Mouse (Mus musculus) common myeloid progenitor, adult 5-6 weeks (primary cell): ENCODE measurements at regions not wholly inside any gene's neighbourhood (a gene's known extent, or its start where the extent isn't known, plus 50 kb on each side); places are given as distances from the start of the nearest gene placed in this dataset.
"Not testable (repeated sequence)": the region's sequence is repeated elsewhere in the genome, so short reads cannot be mapped to it uniquely, and the experiment has no call there.

ENCODE experiments used
- ATAC-seq: replicated peaks from 2 replicates; pipeline ENCODE4 v1.8.0; 2016; ENCODE audit warnings: low read depth, mild to moderate bottlenecking, moderate TSS enrichment, inconsistent platforms; ENCODE audit not compliant: poor library complexity, severe bottlenecking

DNA sequence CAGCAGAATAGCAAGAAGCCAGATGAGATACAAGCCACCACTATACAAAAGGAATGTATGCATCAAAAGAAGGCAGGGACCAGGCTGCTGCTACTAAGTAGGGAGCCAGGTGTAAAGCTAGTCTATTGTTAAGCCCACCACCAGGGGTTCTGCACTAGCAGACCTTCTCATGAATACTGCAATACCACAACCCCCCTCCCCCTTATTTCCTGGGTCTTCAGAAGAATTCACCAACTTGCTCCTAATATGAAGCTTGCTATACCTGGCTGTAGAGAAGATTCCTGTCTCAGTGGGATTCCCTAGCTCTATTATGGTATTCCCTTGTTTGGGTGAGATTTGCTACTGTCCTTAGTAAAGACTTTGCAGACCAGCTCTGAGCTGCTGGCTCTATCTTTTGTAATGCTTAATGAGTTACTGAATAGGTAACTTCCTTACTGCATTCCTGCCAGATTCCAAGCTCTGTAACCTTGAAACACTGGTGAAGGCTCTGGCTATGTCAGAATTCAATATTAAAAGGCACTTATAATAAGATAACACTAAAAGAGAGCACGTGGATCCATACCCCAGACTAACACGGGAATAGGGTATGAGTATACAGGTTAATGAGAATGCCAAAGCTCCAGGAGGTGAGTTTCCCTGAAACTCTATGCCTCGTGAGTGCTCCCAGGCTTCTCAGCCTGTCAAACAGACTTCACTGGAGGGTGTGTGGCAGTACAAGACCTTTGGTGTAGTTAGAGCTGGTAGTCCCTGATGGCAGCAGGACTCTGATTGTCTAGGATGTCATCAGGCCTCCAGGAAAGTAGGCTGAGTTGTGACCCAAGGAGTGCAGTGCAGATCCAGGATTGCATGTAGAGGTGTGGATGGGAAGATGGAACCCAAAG lies 455.5 kb downstream of the Plxdc2 start:
- not testable (repeated sequence) for ATAC-seq

DNA sequence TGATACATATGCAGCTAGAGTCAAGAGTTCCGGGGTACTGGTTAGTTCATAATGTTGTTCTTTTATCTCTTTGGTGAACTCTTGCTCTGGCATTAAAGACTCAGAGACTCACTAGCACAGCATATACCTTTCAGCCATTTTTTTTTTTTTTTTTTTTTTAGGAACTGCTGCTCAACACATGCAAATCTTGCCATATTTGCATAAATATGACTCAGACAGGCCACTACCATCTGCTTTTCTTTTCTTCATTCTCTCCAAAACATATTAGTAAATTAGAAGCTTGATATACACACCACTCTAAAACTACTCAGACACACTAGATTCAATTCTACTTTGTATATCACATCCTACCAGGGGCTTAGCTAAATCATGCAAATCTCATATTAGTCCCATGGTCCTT lies 464.3 kb downstream of the Plxdc2 start:
- ATAC-seq, result no peak

DNA sequence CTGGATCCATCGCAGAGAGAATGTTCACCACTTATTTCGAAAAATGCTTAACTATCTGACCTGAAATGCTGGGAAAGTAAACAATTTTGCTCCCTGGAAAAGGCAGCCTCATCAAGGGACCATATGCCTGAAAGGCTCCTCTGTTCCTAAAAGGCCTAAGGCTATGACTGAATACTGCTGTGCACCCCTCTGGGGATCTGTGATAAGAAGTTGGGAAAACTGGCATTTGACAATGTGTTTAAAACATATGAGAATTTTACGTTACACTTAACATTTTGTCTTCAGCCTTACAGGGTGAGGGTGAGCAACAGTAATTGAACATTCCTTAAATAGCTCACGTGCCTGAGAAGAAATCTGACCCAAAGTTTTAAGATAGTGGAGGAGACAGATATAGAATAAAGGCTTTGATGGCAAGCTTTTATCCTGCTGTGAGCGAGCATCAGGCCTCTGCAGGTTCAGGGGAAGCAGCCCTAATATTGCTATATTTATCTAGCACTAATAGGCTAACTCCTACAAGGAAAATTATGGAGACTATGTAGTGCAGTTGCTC lies 468.7 kb downstream of the Plxdc2 start:
- ATAC-seq, result no peak

DNA sequence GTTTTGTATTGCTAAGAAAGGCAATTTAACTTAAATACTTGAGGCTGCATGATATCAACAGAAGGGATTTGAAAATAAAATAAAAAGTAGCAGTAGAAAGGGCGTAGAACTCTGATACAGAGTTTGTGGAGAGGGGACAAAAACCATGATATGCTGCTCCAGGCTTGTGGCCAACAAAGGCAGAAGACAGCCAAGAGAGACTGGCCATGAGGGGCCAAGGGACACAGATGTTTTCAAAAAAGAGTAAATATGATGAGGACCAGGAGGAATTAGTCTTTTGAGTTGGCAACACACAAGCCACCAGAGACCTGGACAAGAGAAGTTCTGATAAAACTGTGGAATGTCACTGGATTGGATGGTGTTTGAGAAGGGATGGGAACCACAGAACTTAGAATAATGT lies 471.2 kb downstream of the Plxdc2 start:
- no peak for ATAC-seq

DNA sequence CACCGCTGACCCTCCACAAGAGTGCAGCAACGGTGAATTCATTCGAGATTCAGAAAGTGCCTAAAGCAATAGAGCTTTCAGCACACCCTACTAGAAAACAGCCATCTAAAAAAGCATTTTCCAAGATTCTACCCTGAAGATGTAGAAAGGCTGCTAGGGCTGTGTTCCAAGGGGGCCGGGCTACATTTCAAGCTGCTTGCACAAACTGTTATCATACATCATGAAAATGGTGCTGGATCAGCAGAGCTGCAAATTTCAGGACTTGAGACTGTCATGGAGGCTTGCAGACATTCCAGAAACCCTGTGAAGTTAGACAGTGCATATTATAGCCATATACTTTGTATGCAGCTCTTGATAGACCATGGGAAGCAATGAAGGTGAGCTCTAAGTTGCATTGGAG lies 479.9 kb downstream of the Plxdc2 start:
- no peak for ATAC-seq

DNA sequence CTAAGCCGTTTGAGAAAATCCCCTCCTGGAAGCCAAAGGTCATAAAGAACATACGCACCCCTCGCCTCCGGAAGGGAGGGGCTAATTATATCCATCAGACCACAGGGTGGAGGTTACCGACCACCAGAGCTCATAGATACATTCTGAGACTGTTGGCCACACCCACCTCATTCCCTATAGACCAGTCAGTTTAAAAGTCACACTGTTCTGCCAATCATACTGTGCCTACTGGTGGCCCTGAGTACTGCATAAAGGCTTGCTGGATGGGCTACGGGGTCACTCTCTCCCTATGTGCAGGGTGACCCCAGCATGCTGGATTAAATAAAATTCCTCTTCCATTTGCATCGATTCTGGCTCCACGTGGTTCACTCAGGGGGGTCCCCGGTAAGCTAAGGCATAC lies 482.6 kb downstream of the Plxdc2 start:
- ATAC-seq, result no peak

DNA sequence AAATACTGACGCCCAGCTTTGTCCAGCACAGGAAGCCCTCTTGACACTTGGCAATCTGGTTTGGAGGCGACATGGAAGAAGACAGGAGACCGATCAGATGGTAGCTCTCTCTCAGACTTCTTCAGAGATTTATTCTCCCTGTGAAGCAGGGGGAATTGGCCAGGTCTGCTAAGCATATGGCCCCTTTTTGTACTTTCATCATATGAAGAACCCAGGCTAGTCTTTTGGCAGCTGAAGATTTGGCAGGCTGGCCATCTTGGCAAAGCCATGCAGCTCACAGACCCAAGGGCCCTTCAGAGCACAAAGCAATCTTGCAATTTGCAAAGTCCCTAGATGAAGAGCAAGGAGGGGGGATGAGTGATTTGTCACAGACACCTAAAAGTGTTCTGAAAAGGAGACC lies 493.8 kb downstream of the Plxdc2 start:
- ATAC-seq, result no peak

DNA sequence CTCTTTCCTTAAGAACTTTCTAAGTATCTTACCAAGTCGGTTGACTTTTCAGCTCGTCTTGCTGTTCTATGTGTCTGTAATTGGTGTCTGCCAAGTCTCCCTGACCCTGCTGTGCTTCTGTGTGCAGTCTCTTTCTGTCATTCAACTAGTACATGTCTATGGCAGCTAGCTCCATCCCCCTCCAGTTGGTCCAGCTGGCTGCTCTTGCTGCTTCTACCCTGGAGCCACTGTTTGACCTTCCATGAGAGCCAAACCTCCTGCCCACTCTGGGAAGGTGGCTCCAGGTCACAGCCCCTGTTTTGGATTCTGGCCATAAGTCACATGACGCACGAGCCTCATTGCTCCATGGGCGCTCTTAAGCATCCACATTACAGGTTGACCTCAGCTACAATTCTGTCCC lies 504.0 kb downstream of the Plxdc2 start:
- ATAC-seq, result no peak

DNA sequence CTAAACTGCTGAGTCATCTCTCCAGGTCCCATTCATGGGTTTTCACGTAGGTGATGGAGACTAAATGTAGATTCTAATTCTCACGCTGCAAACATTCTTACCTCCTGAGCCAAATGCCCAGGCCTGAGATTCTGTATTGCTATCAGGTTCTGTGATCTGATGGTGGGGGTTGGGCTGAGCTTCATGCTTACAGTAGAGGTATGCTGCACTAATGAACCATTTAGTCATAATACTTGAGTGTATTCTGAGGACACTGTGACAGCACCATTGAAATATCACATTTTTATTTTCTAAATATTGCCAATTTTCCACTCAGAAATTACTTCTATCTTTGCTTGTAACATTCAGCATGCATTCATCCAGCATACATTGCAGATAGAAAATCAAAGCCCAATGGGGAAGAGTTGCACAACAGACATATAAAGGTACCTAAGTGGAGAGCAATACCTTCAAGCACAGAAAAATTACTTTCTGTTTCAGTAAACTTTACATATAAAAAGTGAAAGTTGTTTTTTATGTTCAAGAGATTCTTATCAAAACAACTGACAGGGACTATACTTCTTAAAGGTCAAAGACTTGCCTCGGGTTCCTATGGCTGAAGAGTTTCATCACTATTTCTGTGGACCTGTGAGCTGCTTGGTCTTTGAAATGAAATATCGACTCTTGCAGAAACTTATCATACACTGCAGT lies 510.2 kb downstream of the Plxdc2 start:
- no peak for ATAC-seq

DNA sequence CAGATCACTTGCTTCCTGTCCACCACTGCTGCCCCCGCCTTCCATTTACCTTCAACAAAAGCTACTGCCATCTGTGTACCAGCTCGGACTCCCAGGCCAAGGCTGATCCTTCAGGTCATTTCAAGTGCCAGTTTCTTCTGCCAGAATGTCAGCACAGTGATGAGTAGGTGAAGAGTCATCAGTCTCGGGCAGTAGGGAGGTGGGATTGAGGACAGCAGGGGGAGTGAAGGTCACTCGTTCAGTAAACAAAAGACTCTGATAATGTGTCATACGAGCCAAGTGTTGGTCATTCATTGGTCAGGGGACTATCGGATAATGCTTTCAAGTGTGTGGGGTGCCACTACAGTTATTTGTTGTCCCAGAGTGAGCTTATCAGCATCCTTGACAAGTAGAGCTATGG lies 536.3 kb downstream of the Plxdc2 start:
- ATAC-seq, result not testable (repeated sequence)

DNA sequence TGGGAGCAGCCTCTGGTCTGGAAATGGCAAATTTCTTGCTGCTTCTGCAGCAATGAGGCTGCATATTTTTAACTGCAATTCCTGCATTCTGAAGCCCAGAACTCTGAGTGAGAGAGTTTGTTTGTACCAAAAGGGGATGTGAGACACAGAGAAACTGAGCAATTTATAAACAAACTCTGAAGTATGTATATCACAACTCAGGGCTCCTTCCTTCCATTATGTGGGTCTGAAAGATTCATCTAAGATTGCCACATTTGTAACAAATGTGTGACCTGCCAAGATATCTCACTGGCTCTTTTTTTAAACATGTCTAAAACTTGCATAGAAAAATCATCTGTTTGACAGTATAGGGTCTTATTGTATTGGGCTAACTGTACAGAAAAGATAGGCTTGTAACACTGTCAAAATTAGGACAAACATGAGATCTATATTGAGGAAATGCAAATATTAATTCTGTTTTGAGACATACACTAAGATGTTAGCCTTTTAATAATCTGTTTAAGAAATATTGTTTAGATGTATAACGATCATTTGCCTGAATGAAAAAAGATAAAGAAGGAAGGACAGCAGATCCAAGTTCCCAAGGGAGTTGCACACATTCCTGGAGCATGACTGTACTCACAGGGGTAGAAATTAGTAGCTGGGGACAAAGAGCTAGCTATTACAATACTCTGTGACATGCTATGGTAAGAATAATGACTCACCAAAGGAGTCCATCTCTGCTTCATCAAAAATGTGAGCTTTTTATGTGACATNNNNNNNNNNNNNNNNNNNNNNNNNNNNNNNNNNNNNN lies 553.3 kb downstream of the Plxdc2 start:
- ATAC-seq, result no peak

DNA sequence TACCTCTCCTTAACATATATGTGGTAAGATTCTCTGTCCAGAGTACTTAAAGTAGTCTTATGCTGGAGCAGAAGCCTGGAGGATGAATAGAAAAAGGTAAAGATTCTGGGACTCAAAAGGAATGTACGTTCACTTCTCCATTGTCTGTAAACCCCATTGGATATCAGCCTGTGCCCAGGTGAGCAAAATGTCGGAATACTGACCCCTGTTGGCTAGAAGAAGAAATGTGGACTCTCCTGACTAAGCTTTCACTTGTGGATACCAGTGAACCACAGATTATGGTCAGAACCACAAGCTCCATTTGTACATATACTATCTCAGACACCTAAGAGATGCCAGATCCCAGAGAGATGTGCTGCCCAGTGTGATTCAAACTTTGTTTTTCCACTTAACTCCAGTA lies 558.5 kb downstream of the Plxdc2 start:
- ATAC-seq, result peak; percentile 85

DNA sequence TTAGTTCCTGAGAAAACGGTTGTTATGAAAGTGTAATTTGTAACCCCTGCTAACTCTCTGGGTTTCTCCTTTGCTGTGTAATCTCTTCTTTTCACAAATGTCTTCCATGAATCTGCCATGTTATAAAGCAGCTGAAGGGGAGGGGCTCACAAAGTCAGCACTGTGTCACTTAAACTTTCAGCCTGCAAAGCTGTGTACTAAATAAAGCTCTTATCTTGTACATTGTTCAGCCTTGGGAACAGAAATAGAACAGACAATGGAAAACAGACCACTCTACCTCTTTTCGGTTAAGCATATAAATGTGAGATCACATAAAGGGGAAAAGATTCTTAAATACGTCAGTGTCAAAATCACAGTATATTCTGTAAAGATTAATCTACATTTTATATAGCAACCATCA lies 573.9 kb downstream of the Plxdc2 start:
- no peak for ATAC-seq

DNA sequence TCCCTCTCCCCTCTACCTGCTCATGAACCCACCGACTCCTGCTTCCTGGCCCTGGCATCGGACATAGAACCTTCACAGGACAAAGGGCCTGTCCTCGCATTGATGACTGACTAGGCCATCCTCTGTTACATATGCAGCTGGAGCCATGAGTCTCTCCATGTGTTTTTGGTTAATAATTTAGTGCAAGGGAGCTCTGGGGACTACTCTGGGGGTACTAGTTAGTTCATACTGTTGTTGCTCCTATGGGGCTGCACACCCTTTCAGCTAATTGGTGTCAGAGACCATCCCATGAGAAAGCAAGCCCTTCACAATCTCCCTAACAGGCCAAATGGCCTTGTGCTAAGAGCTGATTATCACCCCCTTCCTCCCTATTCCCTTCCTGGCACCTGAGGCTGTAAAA lies 603.3 kb downstream of the Plxdc2 start:
- no peak for ATAC-seq

DNA sequence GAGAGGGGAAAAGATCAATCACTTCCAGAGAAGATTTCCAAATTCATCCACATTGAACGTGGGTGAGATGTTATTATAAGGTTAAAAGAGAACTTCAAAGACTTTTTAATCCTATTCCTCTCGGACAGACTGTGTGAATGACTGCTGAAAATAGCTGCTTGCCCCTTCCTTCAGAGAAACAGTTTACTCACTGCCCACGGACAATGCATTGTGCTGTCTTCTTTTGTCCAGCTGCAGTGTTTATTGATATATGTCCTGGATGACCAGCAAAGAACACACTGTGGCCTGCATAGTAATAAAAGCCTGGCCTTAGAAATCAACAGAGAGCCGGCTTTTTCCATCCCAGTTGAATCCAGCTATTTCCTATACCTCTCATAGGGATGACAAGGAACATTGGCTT lies 621.3 kb downstream of the Plxdc2 start:
- ATAC-seq, result no peak

DNA sequence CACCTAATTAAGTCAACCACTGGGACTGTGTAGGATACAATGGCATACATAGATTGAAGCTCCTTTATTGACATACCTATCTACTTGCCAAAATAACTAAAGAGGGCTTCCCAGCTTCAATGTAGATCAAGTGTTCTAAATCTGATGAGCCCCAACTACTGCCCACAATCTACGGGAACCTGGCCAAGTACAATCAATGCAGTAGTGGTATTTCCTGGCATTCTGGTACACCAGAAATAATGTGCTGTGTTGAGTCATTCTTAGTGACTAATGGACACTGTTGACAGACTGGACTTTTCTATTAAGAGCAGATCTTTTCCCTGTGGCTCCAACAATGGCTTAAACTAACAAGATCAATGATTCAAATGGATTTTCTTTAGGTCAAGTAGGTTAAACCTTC lies 626.7 kb downstream of the Plxdc2 start:
- ATAC-seq, result no peak

DNA sequence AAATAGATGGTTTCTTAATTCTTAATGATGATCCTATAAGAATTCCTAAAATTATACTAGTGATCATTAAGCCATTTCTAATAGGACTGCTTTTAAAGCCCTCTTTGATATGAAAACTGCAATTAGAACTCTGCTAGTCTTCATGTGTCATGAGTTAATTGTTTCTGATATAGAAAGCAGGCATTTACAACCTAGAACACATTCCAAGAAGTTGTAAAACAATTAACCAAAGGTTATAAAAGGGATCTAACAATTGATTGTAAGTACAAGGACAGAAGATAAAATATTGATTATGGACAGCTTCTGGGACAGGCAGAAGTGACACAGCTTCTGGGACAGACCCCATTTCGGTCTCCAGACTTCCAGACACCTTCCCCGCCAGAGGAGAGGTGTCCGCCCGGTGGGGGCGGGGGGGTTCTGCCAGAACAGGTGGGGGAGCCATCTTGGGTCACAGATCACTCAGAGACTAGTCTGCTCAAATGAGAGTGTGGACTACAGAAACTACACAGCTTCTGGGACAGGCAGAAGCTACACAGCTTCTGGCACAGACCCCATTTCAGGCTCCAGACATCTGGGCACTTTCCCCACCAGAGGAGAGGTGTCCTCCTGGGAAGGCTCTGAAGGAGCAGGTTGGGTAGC lies 627.6 kb downstream of the Plxdc2 start:
- ATAC-seq, result no peak
